In the genomic region with DNA sequence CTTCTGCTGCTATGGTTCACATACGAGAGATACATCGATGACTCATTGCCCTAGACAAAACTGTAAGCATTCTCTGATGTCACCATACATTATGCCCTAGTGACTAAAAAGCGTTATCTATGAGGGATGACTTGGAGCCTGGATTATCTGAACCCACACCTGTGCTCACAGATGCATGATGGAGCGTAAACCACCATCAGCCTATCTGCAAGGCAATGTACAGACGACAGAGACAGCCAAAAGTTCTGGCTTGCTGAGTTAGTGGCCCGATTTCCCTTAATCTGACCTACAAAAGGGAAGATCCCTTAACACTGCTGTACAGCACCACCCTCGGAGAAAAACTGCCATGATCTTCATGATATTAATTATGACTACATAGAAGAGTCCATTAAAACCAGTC, we compare ENCODE assay signal across 19 mouse cellular contexts.
DNase-seq lines count a peak whose midpoint lies in the region; ATAC-seq and TF ChIP-seq lines count a peak whose summit lies in the region.
"Had no signal": no experiment of that assay in that cellular context is flagged by ENCODE, and none has a peak within 500 bp of the region (broad histone marks: within the 10 kb centered on the region; RNA-seq: fewer than 3 reads in every experiment).

No protein-coding gene starts in this region.

- no peak overlapping the region for H3K9ac ChIP-seq in liver, embryonic 14.5 days (replicated peaks)
- no peak overlapping the region for H3K9ac ChIP-seq in kidney, embryonic 16.5 days (replicated peaks; ENCODE audit: low read length)
- H3K9ac ChIP-seq: hindbrain, embryonic 13.5 days had no signal

- H3K4me2 ChIP-seq in liver, embryonic 14.5 days (ENCODE audit: low read depth): no peak overlapping the region
- H3K4me2 ChIP-seq in kidney, embryonic 16.5 days (replicated peaks; ENCODE audit: low read depth, low read length): no peak overlapping the region
- H3K4me2 ChIP-seq: hindbrain, embryonic 13.5 days had no signal

- TF ChIP-seq EP300 in liver, embryonic 14.5 days (IDR thresholded peaks at IDR 0.05; ENCODE audit: low read depth): no peak

- no peaks in the 10 kb centered on the region for H3K36me3 ChIP-seq in liver, embryonic 14.5 days (replicated peaks; ENCODE audit: control insufficient read depth, insufficient read depth, low read depth)
- H3K36me3 ChIP-seq in kidney, embryonic 16.5 days (ENCODE audit: insufficient read depth, low read length): no peaks in the 10 kb centered on the region
- H3K36me3 ChIP-seq: embryonic facial prominence, embryonic 10.5 days; heart, embryonic 10.5 days; hindbrain, embryonic 13.5 days had no signal

- peak; percentile 47; the same call in 1 of the 2 replicates for ATAC-seq in liver, embryonic 14.5 days (ENCODE audit: insufficient read depth)
- peak; percentile 96 for ATAC-seq in megakaryocyte-erythroid progenitor cell, adult 5-6 weeks (replicated peaks; ENCODE audit: low FRiP score, low TSS enrichment, poor library complexity, severe bottlenecking)
- no peak for ATAC-seq in kidney, embryonic 16.5 days (ENCODE audit: low FRiP score, low TSS enrichment)
- ATAC-seq: forebrain, embryonic 14.5 days; hindbrain, postnatal 0 days had no signal

- DNase-seq in c-Kit-positive CD71-negative TER-119-negative erythroid progenitor cells, embryonic 14.5 days (ENCODE audit: low read depth): peak; percentile 10
- peak; percentile 9 for DNase-seq in c-Kit-positive CD71-positive TER-119-positive erythroid progenitor cells, embryonic 14.5 days (ENCODE audit: low spot score)
- peak in 1 of 3 experiments; percentile 2 for DNase-seq in liver, embryonic 14.5 days (ENCODE audit: low read depth in 3 of 3, low spot score in 3 of 3)
- no peak for DNase-seq in urinary bladder, postnatal 25 days (ENCODE audit: low spot score)
- no peak for DNase-seq in frontal cortex, adult 2 months (ENCODE audit: extremely low spot score in 1 of 2, low spot score in 1 of 2)
- DNase-seq: adrenal gland, postnatal 10 days; cerebellum, adult 11-12 months; cerebellum, adult 9-10 months; cerebellum, postnatal 25 days; gastrocnemius, postnatal 36 days; heart, adult 18-20 months; heart, postnatal 10 days had no signal

- H3K27ac ChIP-seq in liver, embryonic 14.5 days: no peak overlapping the region
- H3K27ac ChIP-seq in kidney, embryonic 16.5 days (ENCODE audit: low read length): no peak overlapping the region
- H3K27ac ChIP-seq: embryonic facial prominence, embryonic 10.5 days; heart, embryonic 10.5 days; hindbrain, embryonic 13.5 days; hindbrain, postnatal 0 days had no signal

- H3K4me1 ChIP-seq in liver, embryonic 14.5 days (replicated peaks; ENCODE audit: control insufficient read depth in 2 of 2, insufficient read depth in 2 of 2, low read length in 1 of 2): peaks cover 0 to 4% of the 10 kb centered on the region in 2 experiments; a peak in 2 of 4 replicates
- peaks cover 19% of the 10 kb centered on the region for H3K4me1 ChIP-seq in kidney, embryonic 16.5 days (ENCODE audit: insufficient read depth, low read length)

- no peak for TF ChIP-seq CTCF in liver, embryonic 14.5 days (IDR thresholded peaks at IDR 0.05; ENCODE audit: low read depth)

- 33% methylated on average over 7 of the region's 7 CpGs for WGBS in liver, embryonic 14.5 days (ENCODE audit: insufficient replicate concordance)
- WGBS in kidney, embryonic 16.5 days: 95% methylated on average over 7 of the region's 7 CpGs

- H3K4me3 ChIP-seq in liver, embryonic 14.5 days (ENCODE audit: insufficient read depth in 1 of 2, low read depth in 2 of 2, low read length in 2 of 2): no peak overlapping the region
- H3K4me3 ChIP-seq in kidney, embryonic 16.5 days (ENCODE audit: low read length): no peak overlapping the region
- H3K4me3 ChIP-seq: embryonic facial prominence, embryonic 10.5 days; heart, embryonic 10.5 days; hindbrain, embryonic 13.5 days had no signal

- H3K9me3 ChIP-seq in liver, embryonic 14.5 days (ENCODE audit: control insufficient read depth, low read length): no peaks in the 10 kb centered on the region
- H3K9me3 ChIP-seq in kidney, embryonic 16.5 days (ENCODE audit: low read length): no peaks in the 10 kb centered on the region
- H3K9me3 ChIP-seq: embryonic facial prominence, embryonic 10.5 days; heart, embryonic 10.5 days; hindbrain, embryonic 13.5 days had no signal

- H3K27me3 ChIP-seq in liver, embryonic 14.5 days (ENCODE audit: control insufficient read depth, insufficient read depth, low read length): no peaks in the 10 kb centered on the region
- no peaks in the 10 kb centered on the region for H3K27me3 ChIP-seq in kidney, embryonic 16.5 days (ENCODE audit: insufficient read depth, low read length)
- H3K27me3 ChIP-seq: hindbrain, embryonic 13.5 days had no signal

Comparison
In these comparisons a context has a peak if more than half of its experiments do, and no peak if none do; other contexts are left out.
1. DNase-seq: peak in c-Kit-positive CD71-negative TER-119-negative erythroid progenitor cells, embryonic 14.5 days (single experiment) and c-Kit-positive CD71-positive TER-119-positive erythroid progenitor cells, embryonic 14.5 days (single experiment); none in urinary bladder, postnatal 25 days (single experiment) and frontal cortex, adult 2 months (0 of 2).